Mouse (Mus musculus) effector memory CD4-positive, alpha-beta T cell, adult 5 months (primary cell): ENCODE measurements around the gene Fam192a. TPM values are rescaled to one million over a fixed set of nuclear protein-coding genes. Genes with fewer than 3 reads are reported as not detected.

Experiments
- polyA plus RNA-seq: library from polyadenylated mRNA; unstranded; fragments of 100-300 nt; shearing (Covaris generic); gene quantifications from one replicate; pipeline ENCODE4 v1.2.1, GENCODE M21; 2017

The Fam192a gene
- 55.9 TPM for polyA plus RNA-seq

GRCm38 (mm10) chr8:94601607-94602385 is at the start of gene Fam192a, which contains the start of gene Rspry1:
TSS of gene Fam192a (minus strand) at chr8:94601997.
TSS of gene Rspry1 (plus strand) at chr8:94601937.

GRCm38 (mm10) chr8:94532873-94533671 is 68.7 kb downstream of the Fam192a start, which contains the start of gene Cpne2:
TSS of gene Cpne2 (plus strand) at chr8:94532990.

Other genes with a start within 250 kb of the Fam192a start
- gene Herpud1, start 215.6 kb downstream of the Fam192a start, polyA plus RNA-seq = 187 TPM
- gene Nlrc5, start 167.6 kb downstream of the Fam192a start, polyA plus RNA-seq = 206 TPM
- gene Cpne2, start 69.0 kb downstream of the Fam192a start, polyA plus RNA-seq = 2.7 TPM
- gene Rspry1, start 60 bp downstream of the Fam192a start, polyA plus RNA-seq = 41.8 TPM
- gene Arl2bp, start 64.6 kb upstream of the Fam192a start, polyA plus RNA-seq = 239 TPM
- gene Pllp, start 94.3 kb upstream of the Fam192a start, polyA plus RNA-seq = not detected
- not detected for gene Ccl22, start 143.6 kb upstream of the Fam192a start, polyA plus RNA-seq
- not detected for gene Cx3cl1, start 170.0 kb upstream of the Fam192a start, polyA plus RNA-seq
- not detected for gene Ccl17, start 208.5 kb upstream of the Fam192a start, polyA plus RNA-seq
- 35.6 TPM for gene Coq9, start 236.3 kb upstream of the Fam192a start, polyA plus RNA-seq
- gene Ciapin1, start 236.4 kb upstream of the Fam192a start, polyA plus RNA-seq = 93.5 TPM